Mouse (Mus musculus) spleen, postnatal 36 days (tissue): Measurements from ENCODE around the gene Wdr5.
"Not testable (repeated sequence)": the region's sequence is repeated elsewhere in the genome, so short reads cannot be mapped to it uniquely, and the experiment has no call there.

Experiments used
- DNase-seq, 2 experiments: peaks; one replicate each; pipeline ENCODE4 v3.0.0; 2022; ENCODE audit warnings: low spot score in 2 of 2, mixed read lengths in 1 of 2

Gene Wdr5

DNA sequence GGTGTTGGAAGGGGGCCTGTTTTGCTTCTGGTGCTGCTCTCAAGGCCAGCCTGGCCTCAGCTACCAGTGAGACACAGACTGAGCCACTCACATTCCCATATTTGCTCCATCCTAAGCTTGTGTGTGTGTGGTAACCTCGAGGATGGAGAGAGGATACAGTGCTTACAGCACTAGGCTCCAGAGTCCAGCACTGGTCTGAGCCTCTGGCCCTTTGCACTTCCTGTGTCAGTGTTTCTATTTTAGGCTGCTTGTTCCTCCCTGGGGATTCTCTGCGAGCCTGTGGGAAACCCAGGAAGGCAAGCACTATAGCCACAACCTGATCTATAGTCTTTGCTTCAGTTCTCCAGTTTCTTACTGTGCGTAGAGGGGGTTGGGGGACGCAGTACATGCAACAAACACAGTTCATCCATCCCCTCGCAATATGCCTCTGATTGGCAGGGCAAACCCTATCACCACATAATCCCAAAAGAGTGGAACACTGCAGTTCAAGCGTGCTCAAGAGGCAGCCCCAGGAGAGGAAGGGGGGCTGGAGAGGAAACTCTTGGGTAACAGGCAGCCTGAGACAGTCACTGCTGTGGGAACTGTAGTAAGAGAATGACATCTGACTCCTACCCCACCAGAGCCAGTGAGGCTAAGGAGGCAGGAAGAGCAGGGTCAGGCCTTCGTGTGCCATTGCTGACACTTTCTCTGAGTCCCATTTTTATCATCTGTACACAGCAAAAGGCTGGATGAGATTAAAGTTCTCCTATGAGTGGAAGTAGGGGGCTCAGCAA, 10.7 kb upstream of the Wdr5 start:
- no peak for DNase-seq

DNA sequence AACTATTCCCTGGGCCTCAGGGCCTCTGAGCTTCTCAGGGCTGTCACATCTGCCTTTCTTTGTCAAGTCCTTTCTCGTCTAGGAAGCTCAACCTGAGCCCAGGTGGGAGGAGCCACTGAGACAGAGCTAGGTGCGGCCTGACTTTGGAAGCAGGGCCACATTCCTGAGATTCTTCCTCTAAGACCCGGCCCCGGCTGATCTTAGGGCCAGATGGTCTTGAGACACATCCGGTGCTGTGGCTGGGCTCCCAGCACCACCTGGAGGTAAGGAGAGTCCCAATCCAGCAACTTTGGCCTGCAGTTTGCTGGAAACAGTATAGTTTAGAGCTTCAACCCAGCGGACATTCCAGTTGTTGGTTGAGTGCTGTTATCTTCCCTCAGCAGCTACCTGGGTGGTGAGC, 9.4 kb upstream of the Wdr5 start:
- no peak for DNase-seq

DNA sequence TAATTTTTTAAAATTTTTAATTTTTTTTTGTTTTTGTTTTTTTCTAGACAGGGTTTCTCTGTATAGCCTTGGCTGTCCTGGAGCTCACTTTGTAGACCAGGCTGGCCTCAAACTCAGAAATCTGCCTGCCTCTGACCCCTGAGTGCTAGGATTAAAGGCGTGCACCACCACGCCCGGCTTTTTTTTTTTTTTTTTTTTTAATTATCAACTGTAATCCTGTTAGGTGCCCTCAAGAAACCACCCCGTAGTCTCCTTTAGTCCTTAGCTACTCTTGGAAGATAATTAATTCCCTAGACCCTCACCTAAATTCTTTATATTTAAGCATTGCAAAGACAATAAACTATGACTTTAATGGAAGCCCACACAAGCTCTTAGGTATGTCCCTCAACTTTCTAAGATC, 8.3 kb upstream of the Wdr5 start:
- DNase-seq, result not testable (repeated sequence)

DNA sequence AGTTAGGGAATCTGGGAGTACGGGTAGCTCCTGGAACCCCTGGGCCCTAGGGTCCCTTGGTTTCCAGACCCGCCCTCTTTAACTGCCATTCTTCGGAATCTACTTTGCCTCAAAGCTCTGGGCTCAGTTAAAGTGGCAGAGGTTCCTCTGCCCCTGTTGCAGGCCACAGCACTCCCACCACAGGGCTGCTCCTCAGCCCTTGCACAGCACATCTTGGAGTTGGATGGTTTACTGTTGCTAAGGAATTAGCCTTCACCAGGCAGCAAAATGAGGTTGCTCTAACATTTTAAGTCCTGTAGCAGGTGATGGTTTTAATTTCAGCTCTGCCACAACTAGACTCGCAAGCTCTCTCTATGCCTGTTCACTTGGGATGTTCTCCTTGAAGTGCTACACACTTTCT, 7.4 kb upstream of the Wdr5 start, which contains the start of gene Brd3:
TSS of gene Brd3 (minus strand) at position 101 of the 400 bp plus-strand sequence.
- no peak for DNase-seq

DNA sequence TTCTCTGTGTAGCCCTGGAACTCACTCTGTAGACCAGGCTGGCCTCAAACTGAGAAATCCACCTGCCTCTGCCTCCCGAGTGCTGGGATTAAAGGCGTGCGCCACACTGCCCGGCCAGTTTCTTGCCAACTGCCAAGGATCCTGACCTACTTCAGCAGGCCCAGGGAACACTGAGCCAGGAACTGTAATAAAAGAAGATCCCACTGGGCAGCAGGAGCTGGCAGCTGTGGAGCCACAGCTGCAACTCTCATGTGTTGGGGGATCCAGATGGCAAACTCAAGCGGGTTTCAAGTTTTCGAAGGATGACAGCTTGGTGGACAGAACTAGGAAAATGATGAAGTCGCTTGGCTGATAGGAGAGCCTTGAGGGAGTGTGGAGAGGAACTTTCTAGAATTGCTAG, 4.3 kb upstream of the Wdr5 start:
- DNase-seq, result no peak

DNA sequence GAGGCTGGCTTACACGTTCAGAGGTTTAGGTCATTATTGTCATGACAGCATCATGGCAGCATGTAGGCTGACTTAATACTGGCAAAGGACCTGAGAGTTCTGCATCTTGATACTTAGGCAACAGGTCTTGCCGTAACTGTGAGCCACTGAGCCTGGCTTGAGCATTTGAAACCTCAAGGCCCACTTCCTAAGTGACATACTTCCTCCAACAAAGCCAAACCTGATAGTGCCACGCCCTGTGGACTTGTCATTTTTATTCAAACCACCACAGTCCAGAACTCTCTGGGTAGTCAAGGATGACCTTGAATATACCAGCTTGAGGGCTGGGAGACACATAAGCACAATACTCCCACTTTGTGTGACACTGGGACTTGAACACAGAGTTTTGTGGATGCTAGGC, 2.0 kb upstream of the Wdr5 start:
- DNase-seq, result peak in 1 of 2 experiments; percentile 8

DNA sequence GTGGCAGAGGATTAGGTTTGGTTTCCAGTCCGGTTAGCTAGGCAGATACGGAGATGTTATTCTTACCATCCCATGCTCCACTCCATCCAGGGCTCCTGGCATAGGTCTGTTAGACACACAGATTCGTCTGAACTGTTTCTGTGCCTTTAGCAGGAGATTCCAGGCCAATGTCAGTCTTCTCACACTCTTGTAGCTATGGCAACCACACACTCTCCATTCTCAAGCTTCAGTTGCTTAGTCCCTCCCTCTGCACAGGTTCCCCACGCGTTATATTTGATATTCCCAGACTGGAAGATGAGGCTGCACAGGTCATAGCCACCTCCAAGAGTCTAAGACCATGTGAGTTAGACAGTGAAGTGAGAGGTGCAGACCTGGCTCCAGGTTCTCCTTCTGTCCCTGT, 1.1 kb upstream of the Wdr5 start:
- DNase-seq, result no peak

DNA sequence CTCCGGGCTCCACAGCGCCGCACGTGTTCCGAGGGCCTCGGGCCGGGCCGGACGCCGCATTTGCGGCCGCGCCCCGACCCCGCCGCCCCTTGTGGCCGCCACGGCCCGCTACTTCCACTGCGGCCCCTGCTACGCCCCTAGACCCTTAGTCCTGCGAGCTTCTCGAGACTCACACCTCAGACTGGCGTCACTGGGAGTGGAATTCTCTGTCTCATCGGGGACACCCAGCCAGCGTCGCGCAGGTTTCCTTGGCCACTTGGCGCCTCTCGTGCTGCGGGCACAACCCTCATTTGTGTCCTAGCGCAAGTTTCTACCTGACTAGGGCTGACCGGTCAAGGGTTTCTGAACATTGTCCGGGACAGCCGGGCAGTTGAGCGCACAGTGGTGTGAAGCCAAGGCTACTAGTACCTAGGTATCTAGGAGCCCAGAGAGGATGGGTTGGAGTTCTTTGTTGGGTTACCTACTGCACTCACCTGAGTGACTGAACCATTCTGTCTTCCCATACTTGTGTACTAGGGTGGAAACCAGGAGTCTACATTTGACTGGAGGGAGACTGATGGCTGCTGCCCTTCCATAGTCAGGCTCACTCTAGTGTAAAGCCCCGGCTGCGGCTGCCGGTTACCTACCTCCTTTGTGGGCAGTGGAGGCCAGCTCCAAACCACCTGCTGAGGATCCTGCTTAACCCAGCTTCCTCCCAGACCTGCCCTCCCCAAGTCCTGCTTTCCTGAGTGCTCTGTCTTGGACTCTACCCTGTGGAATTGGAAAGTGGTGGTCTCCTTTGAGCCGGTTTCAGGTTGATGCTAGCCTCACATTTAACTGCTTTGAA, 597 bp downstream of the Wdr5 start:
- DNase-seq, result peak in 1 of 2 experiments; percentile 6

DNA sequence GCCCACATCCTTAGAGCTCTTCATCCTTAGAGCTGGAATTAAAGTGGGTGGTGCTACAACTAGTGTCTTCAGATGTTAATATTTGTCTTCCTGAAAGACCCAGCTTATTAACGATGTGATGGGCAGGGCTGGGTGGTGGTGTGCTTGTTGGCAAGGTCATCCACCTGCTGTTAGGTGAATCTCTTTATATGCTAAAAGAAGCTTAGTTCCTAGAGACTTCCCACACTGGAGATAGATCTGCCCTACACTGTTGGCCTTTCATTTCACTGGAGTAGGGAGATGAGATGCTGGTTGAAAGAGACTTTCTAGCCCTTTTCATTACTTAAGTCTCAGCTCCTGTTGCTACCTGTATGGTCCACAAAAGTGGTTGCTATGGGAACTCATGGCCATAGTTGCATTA, 1.3 kb downstream of the Wdr5 start:
- DNase-seq, result no peak

DNA sequence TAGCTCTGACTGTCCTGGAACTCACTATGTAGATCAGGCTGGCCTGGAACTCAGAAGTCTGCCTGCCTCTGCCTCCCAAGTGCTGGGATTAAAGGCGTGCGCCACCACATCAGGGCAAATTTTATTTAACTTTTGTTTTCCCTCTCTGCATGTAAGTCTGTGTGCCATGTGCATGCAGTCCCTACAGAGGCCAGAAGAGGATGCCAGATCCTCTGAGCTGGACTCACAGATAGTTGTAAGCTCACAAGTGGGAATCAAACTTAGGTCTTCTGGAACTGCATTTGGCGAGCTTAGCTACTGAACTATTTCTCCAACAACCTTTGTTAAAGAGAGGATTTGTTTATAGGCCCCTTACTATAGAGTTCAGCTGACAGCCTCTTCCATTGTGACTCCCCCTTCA, 3.3 kb downstream of the Wdr5 start:
- DNase-seq, result no peak

DNA sequence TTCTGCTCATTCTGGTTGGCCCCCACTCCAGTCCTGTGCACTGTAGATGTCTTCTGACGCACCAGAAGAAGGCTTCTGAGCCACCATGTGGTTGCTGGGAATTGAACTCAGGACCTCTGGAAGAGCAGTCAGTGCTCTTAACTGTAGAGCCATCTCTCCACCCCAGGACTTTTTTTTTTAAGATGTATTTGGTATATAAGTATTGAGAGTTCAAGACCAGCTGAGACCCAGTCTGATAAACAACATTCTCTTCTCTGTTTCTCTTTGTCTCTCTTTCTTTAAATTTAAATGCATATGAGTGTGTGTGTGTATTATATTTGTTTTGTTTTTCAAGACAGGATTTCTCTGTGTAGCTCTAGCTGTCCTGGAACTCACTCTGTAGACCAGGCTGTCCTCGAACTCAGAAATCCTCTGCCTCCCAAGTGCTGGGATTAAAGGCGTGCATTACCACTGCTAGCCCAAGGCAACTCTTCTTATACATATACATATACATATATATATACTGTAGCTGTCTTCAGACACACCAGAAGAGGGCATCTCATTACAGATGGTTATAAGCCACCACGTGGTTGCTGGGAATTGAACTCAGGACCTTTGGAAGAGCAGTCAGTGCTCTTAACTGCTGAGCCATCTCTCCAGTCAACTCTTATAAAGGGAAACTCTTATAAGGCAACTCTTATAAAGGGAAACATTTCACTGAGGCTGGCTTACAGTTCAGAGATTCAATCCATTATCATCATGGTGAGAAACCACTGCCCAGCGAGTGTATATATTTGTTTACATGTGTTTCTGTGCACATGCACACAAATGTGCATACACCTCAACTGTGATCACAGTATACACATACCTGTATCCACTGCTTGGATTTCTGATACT, 23.7 kb downstream of the Wdr5 start:
- not testable (repeated sequence) for DNase-seq

DNA sequence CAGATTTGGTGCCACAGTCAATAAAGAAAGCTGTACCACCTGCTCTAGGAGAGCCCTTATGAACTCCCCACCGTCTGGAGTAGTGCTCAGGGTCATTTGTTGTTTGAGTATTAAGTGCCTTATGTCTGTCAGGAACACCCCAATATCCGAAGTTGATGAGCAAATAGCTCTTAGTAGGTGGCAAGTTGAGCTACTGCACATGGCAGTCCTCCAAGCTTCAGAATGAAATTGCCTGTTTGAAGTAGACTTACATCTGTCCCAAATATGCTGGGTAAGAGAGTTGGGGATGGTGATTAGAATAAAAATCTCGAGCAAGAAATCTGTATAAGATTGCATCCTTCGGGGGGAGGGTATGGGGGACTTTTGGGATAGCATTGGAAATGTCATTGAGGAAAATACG, 24.4 kb downstream of the Wdr5 start:
- DNase-seq, result no peak

DNA sequence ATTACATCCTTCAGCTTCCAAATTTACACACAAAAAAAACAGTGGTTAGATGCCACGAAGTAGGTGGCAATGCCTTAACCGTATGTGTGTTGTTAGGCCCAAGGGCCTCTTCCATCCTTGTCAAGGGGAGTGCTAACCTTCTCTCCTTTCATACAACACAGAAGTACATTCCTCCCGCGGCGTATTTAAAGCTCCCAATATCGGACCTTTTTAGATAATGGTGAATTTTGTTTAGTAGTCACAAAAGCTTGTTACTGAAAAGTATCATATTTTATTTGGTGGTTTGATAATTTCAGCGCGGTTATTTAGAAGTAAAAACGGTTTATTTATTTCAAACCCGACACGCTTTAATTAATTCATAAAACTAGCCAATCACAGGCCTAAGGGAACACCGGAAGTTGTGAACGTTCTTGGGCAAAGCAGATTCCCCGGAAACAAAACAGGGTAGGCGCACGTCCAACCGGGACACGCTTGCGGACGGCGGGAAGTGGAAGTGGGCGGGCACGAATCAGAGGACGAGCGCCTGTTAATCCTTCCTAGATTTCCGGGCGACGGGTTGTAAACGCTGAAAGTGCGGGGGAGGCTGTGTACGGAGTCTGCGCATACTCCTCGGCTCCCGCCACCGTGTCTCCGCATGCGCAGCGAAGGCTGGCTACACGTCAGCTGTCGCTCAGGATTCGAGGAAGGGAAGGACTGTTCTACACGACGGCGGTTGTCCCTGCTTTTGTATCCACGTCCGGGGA, 25.0 kb downstream of the Wdr5 start:
- peak; percentile 91 to 92 for DNase-seq

DNA sequence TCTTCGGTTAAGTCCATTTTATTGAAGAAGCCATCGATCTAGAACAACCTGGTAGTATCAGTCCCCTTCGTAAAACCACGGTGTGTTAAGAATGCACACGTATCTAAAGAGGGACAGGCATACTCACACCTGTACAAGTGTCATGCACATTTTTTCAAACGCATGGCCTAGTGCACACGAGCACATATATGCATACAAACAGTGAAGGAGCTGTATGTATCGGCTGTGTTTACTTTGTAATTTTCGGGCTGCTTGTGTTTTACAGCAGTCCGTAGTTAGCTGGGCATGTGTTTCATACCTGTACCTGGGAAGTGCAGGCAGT, 25.5 kb downstream of the Wdr5 start:
- no peak for DNase-seq

DNA sequence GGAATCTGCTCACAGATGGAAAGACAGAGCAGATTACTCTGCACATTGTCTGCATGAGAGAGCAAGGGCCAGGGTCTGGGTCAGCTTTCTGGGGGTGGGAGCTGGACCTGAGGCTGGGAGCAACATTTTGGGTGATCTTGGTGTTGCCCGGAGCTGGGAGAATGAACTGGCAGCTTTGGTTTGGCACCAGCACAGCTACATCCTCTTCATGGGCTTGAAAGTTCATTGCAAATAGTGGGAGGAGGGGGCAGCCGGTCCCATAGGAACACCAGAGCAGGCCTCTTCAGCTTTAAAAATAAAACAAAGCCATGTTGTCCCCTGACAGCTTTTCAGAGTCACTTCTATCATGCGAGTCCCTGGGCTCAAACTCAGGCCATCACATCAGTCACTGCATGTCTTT, 26.3 kb downstream of the Wdr5 start:
- DNase-seq, result no peak

DNA sequence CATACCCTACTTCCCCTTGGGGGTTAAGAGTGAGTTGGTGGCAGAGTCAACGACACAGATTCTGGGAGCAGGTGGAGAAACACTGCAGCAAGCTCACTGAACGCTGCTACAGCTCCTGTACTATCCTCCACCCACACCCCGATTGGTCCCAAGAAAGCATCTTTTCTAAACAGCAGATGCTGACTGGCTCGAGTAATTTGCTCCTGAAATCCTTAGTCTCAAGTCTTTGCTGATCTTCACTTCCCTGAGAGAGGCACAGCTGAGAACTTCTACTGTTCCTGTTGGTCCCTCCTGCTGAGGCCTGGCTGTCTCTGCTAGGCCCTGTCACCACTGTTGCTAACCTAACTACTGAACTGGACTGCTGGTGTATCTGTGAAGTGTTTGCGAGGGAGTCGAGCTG, 29.7 kb downstream of the Wdr5 start:
- DNase-seq, result no peak

DNA sequence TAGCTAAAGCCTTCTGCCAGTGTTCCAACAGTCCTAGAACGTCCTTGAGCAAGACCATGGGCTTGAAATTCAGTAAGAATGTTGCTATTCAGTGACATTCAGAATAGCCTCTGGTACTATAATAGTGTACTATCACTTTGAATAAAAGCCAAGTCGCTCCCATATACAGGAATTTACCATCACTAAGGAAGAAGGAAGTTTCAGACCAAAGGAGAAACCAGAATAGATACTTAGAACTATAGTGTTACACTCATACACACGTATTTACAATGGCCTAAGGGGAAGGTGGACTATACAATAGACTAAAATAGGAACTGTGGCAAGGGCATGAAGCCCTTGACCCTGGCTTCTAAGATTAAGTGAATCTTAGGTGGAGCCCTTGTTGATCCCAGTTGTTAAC, 30.6 kb downstream of the Wdr5 start:
- not testable (repeated sequence) for DNase-seq

DNA sequence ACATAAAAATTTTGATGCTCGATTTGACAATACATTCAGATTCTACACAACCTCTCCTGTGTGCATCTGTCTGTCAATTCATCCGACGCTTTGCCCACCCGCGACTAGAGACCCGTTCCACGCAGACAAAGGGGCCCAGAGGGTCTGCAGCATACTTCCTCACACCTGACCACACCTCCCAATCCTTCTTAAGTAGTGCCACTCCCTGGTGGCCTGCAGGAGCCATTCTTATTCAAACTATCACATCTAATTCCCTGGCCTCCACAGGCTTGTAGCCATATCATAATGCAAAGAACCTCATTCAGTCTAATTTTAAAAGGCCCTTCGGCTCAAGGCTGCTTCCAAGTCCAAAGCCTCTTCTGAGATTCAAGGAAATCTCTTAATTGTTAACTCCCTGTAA, 31.1 kb downstream of the Wdr5 start:
- DNase-seq, result not testable (repeated sequence)

DNA sequence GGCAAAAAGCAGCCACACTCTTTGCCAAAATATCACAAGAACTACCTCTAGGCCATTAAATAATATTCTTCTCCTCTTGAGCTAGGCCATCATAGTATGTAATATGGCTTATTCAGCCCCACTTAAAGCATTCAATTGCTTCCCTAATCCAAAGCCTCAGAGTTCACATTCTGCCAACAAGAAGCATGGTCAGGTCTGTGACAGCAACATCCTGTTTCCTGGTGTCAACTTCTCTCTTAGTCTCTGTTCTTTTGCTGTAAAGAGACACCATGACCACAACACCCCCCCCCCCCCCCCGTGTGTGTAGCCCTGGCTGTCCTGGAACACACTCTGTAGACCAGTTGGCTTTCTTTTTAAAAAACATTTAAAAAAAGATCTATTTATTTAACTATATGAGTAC, 32.4 kb downstream of the Wdr5 start:
- DNase-seq, result no peak

DNA sequence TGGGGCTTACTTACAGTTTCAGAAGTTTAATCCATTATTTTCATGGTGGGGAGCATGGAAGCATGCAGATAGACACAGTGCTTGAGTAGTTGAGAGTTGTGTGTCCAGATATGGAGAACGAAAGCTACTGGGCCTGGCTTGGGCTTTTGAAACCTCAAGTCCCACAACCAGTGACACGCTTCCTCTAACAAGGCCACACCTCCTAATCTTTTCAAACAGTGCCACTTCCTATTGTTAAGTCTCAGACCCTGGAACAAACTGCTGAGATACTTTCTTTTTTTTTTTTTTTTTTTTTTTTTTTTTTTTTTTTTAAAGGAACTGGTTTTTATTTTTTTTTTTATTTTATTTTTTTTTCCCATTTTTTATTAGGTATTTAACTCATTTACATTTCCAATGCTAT, 33.0 kb downstream of the Wdr5 start:
- no peak for DNase-seq

DNA sequence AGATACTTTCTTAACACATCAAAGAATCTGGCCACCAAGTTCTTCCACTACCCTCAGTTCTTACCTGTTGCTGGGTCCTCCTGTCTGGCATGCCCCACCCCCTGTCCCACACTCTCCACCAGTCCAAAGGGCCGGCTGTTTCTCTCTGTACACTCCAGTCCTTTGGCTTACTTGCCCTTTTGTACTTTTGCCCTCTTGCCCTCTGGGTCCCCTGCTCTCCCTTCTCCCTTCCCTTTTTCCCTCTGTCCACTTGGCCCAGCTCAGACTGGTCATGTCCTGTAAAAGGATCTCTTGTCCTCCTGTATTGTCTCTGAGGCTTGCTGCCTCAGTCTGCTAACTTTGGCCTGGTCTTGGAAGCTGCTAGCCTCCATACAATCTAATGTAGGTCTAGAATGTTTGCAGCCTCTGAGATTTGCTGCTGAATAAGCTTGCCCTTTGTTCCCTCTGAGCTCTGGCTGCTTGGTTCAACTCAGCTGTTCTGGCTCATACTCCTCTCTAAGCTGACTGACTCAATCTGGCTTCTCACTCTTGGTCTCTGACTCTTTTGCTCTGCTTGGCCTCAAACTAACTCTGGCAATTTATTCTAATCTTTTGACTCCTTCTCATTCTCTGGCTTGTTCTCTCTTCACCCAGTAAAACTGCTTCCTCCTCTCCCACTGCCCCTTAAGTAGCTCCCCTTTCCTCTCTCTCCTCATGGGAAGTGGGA, 33.9 kb downstream of the Wdr5 start:
- no peak for DNase-seq
